Mouse (Mus musculus) kidney, postnatal 10 days (tissue): ENCODE data around the gene 0610009B22Rik.
A peak's percentile ranks its signal among the peaks of the same experiment; 100 is the strongest.

Experiments used
- DNase-seq: peaks from one replicate; pipeline ENCODE4 v3.0.0; 2021; ENCODE audit warnings: mixed read lengths

Gene 0610009B22Rik

DNA sequence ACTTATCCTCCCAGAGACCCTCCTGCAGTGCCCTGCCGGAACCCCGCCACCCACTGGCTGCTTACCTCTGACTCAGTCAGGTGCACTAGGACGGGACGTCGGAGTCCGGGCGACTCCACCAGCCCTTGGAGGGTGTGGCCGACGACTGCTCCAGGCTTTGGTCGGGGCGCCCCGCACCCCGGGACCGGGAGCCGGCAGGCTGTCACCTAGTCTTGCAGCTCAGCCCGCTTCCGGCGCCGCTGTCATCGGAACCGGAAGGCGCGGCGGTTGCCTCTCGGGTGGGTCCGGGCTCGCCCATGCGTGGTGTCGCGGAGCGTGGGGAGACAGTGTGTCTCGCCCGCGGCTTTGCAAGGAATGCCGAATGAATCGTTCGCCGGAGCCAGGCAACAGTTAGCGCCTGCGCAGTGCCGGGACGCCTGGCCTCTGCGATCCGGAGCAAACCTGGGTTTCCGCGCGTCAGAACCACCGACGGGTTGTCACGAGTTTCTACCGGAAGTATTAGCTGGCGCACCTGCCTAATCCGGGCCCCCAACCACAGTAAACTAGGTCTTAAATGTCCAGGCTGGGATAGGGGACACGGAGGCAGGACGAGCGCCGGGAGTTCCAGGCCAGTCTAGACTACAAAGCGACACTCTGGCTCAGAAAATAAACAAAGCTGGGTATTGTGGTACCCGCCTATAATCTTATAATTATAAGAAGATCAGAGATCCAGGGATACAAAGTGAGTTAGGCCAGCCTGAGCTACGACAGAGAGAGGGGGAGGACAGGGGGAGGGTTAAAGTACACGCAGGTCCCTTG, 53.0 kb downstream of the 0610009B22Rik start, which contains the start of gene Rmnd5b:
Rmnd5b (minus strand) TSS at position 372 of the 798 bp plus-strand sequence.
- DNase-seq = peak; percentile 91
